Mouse (Mus musculus) forebrain, embryonic 10.5 days (tissue): ENCODE results near the gene Chsy1. TPM values are rescaled to one million over a fixed set of nuclear protein-coding genes. Genes with fewer than 3 reads are reported as not detected.

Experiments used
- DNase-seq: peaks from one replicate; pipeline ENCODE4 v3.0.0-alpha.2; 2017; ENCODE audit warnings: low spot score; ENCODE audit errors: extremely low spot score
- H3K27ac ChIP-seq: fragments of 300-500 bp; sonication (generic); 2 replicates; pipeline ENCODE4 v1.5.1; 2016; ENCODE audit warnings: mild to moderate bottlenecking
- H3K27me3 ChIP-seq: fragments of 300-500 bp; sonication (generic); 2 replicates; pipeline ENCODE4 v1.6.1; 2016; ENCODE audit warnings: mild to moderate bottlenecking; ENCODE audit not compliant: poor library complexity, severe bottlenecking
- H3K36me3 ChIP-seq: fragments of 300-500 bp; sonication (generic); replicated peaks from 2 replicates; pipeline ENCODE4 v1.6.1; 2016; ENCODE audit warnings: mild to moderate bottlenecking, moderate library complexity
- H3K4me1 ChIP-seq: fragments of 300-500 bp; sonication (generic); 2 replicates; pipeline ENCODE4 v1.6.1; 2016
- H3K4me3 ChIP-seq: fragments of 300-500 bp; sonication (generic); 2 replicates; pipeline ENCODE4 v1.5.1; 2016; ENCODE audit warnings: mild to moderate bottlenecking, moderate library complexity
- H3K9me3 ChIP-seq: fragments of 300-500 bp; sonication (generic); 2 replicates; pipeline ENCODE4 v1.6.1; 2016; ENCODE audit warnings: mild to moderate bottlenecking, moderate library complexity
- WGBS: fragments of 180-500 bp; shearing (Covaris S2); methylation state at CpG from one replicate; pipeline ENCODE4 v1.1.7; 2016; 5-methylcytosine and 5-hydroxymethylcytosine counted together
- polyA plus RNA-seq: library from polyadenylated mRNA; unstranded; fragments of >200 nt; fragmentation: Nextera tagmentation; extraction: Ambion mirVana; gene quantifications from 2 replicates; pipeline ENCODE4 v1.2.1, GENCODE M21; 2016

Chsy1 gene
- polyA plus RNA-seq, 1 experiment from 2014 or later = 13.5 TPM

GRCm38 (mm10) chr7:66170802-66171505 lies 61.6 kb downstream of the Chsy1 start:
- H3K4me1 ChIP-seq = no peaks in the 10 kb centered on the region
- H3K9me3 ChIP-seq = no peaks in the 10 kb centered on the region
- peaks cover 73% of the 10 kb centered on the region for H3K36me3 ChIP-seq
- H3K27me3 ChIP-seq = no peaks in the 10 kb centered on the region
- 95% methylated on average over 27 of the region's 27 CpGs for WGBS
- DNase-seq = no peak
- H3K4me3 ChIP-seq = no peak overlapping the region
- no peak overlapping the region for H3K27ac ChIP-seq

GRCm38 (mm10) chr7:66175738-66176137 lies 66.4 kb downstream of the Chsy1 start:
- no peak for DNase-seq

GRCm38 (mm10) chr7:66176256-66176655 lies 66.9 kb downstream of the Chsy1 start:
- H3K36me3 ChIP-seq = peaks cover 53% of the 10 kb centered on the region
- no peaks in the 10 kb centered on the region for H3K9me3 ChIP-seq
- no peaks in the 10 kb centered on the region for H3K27me3 ChIP-seq
- DNase-seq = no peak
- 92% methylated on average over 4 of the region's 4 CpGs for WGBS
- no peak overlapping the region for H3K27ac ChIP-seq
- H3K4me1 ChIP-seq = peaks cover 9% of the 10 kb centered on the region
- H3K4me3 ChIP-seq = no peak overlapping the region

More at GRCm38 (mm10) chr7:66175738-66176137, 66.4 kb downstream of the Chsy1 start:
- WGBS = 98% methylated on average over 6 of the region's 6 CpGs
- Histone ChIP-seq H3K27me3 (no peaks in the 10 kb centered on the region), H3K9me3 (no peaks in the 10 kb centered on the region), H3K4me3 (no peak overlapping the region), H3K36me3 (peaks cover 59% of the 10 kb centered on the region), H3K4me1 (peaks cover 8% of the 10 kb centered on the region), H3K27ac (no peak overlapping the region)

- peaks cover 47% of the 10 kb centered on the region for H3K36me3 ChIP-seq
- no peak overlapping the region for H3K4me3 ChIP-seq
- H3K27ac ChIP-seq = no peak overlapping the region
- H3K9me3 ChIP-seq = no peaks in the 10 kb centered on the region
- no peaks in the 10 kb centered on the region for H3K27me3 ChIP-seq
- no peak for DNase-seq
- H3K4me1 ChIP-seq = peaks cover 9% of the 10 kb centered on the region
- 87% methylated on average over 4 of the region's 4 CpGs for WGBS
Observed at GRCm38 (mm10) chr7:66176929-66177328, 67.6 kb downstream of the Chsy1 start.

- WGBS = 86% methylated on average over 6 of the region's 6 CpGs
- H3K4me1 ChIP-seq = peaks cover 9% of the 10 kb centered on the region
- peaks cover 35% of the 10 kb centered on the region for H3K36me3 ChIP-seq
- no peak overlapping the region for H3K27ac ChIP-seq
- no peaks in the 10 kb centered on the region for H3K9me3 ChIP-seq
- no peak overlapping the region for H3K4me3 ChIP-seq
- no peak for DNase-seq
- H3K27me3 ChIP-seq = no peaks in the 10 kb centered on the region
Observed at GRCm38 (mm10) chr7:66178101-66178500, 68.8 kb downstream of the Chsy1 start.

GRCm38 (mm10) chr7:66179120-66179581 lies 69.8 kb downstream of the Chsy1 start:
- H3K36me3 ChIP-seq = peaks cover 25% of the 10 kb centered on the region
- no peak overlapping the region for H3K27ac ChIP-seq
- no peak overlapping the region for H3K4me3 ChIP-seq
- H3K27me3 ChIP-seq = no peaks in the 10 kb centered on the region
- no peaks in the 10 kb centered on the region for H3K9me3 ChIP-seq
- peaks cover 9% of the 10 kb centered on the region for H3K4me1 ChIP-seq
- WGBS = 70% methylated on average over 10 of the region's 10 CpGs
- no peak for DNase-seq

- no peak for DNase-seq
- H3K9me3 ChIP-seq = no peaks in the 10 kb centered on the region
- H3K27me3 ChIP-seq = no peaks in the 10 kb centered on the region
- H3K4me1 ChIP-seq = peaks cover 9% of the 10 kb centered on the region
- peaks cover 19% of the 10 kb centered on the region for H3K36me3 ChIP-seq
- no peak overlapping the region for H3K4me3 ChIP-seq
- 91% methylated on average over 7 of the region's 7 CpGs for WGBS
- H3K27ac ChIP-seq = no peak overlapping the region
Observed at GRCm38 (mm10) chr7:66179711-66180110, 70.4 kb downstream of the Chsy1 start.

- no peaks in the 10 kb centered on the region for H3K27me3 ChIP-seq
- no peak for DNase-seq
- H3K4me3 ChIP-seq = no peak overlapping the region
- no peak overlapping the region for H3K27ac ChIP-seq
- peaks cover 13% of the 10 kb centered on the region for H3K36me3 ChIP-seq
- WGBS = 90% methylated on average over 3 of the region's 3 CpGs
- H3K9me3 ChIP-seq = no peaks in the 10 kb centered on the region
- H3K4me1 ChIP-seq = peaks cover 9% of the 10 kb centered on the region
Observed at GRCm38 (mm10) chr7:66180260-66180659, 70.9 kb downstream of the Chsy1 start.

GRCm38 (mm10) chr7:66180711-66181365 lies 71.5 kb downstream of the Chsy1 start:
- H3K4me3 ChIP-seq = no peak overlapping the region
- no peaks in the 10 kb centered on the region for H3K27me3 ChIP-seq
- no peak for DNase-seq
- H3K36me3 ChIP-seq = peaks cover 8% of the 10 kb centered on the region
- no peak overlapping the region for H3K27ac ChIP-seq
- peaks cover 9% of the 10 kb centered on the region for H3K4me1 ChIP-seq
- WGBS = 88% methylated on average over 10 of the region's 10 CpGs
- H3K9me3 ChIP-seq = no peaks in the 10 kb centered on the region

GRCm38 (mm10) chr7:66182075-66182715 lies 72.9 kb downstream of the Chsy1 start:
- peaks cover 9% of the 10 kb centered on the region for H3K4me1 ChIP-seq
- H3K9me3 ChIP-seq = no peaks in the 10 kb centered on the region
- H3K4me3 ChIP-seq = no peak overlapping the region
- no peak for DNase-seq
- WGBS = 77% methylated on average over 7 of the region's 7 CpGs
- no peak overlapping the region for H3K27ac ChIP-seq
- H3K36me3 ChIP-seq = no peaks in the 10 kb centered on the region
- no peaks in the 10 kb centered on the region for H3K27me3 ChIP-seq

- Histone ChIP-seq H3K4me1 (peaks cover 9% of the 10 kb centered on the region), H3K27me3 (no peaks in the 10 kb centered on the region), H3K4me3 (no peak overlapping the region), H3K27ac (no peak overlapping the region), H3K36me3 (no peaks in the 10 kb centered on the region), H3K9me3 (no peaks in the 10 kb centered on the region)
- DNase-seq = no peak
- 83% methylated on average over 8 of the region's 8 CpGs for WGBS
Observed at GRCm38 (mm10) chr7:66183404-66183803, 74.1 kb downstream of the Chsy1 start.

GRCm38 (mm10) chr7:66184026-66184425 lies 74.7 kb downstream of the Chsy1 start:
- no peak for DNase-seq
- Histone ChIP-seq H3K27ac (no peak overlapping the region), H3K4me1 (peaks cover 7% of the 10 kb centered on the region), H3K4me3 (no peak overlapping the region), H3K9me3 (no peaks in the 10 kb centered on the region), H3K27me3 (no peaks in the 10 kb centered on the region), H3K36me3 (no peaks in the 10 kb centered on the region)
- WGBS = 85% methylated on average over 4 of the region's 4 CpGs

GRCm38 (mm10) chr7:66185370-66185769 lies 76.1 kb downstream of the Chsy1 start:
- Histone ChIP-seq H3K4me3 (no peak overlapping the region), H3K9me3 (no peaks in the 10 kb centered on the region), H3K4me1 (0 out of 2 replicates have a peak, but pooled peaks cover 3% of the 10 kb centered on the region), H3K27ac (no peak overlapping the region), H3K36me3 (no peaks in the 10 kb centered on the region), H3K27me3 (no peaks in the 10 kb centered on the region)
- 91% methylated on average over 5 of the region's 5 CpGs for WGBS
- no peak for DNase-seq
